Mouse (Mus musculus): ENCODE measurements at regions not wholly inside any gene's neighbourhood (a gene's known extent, or its start where the extent isn't known, plus 50 kb on each side); places are given as distances from the start of the nearest gene placed in this dataset.
"Not testable (repeated sequence)": the region's sequence is repeated elsewhere in the genome, so short reads cannot be mapped to it uniquely, and the experiment has no call there.

DNA sequence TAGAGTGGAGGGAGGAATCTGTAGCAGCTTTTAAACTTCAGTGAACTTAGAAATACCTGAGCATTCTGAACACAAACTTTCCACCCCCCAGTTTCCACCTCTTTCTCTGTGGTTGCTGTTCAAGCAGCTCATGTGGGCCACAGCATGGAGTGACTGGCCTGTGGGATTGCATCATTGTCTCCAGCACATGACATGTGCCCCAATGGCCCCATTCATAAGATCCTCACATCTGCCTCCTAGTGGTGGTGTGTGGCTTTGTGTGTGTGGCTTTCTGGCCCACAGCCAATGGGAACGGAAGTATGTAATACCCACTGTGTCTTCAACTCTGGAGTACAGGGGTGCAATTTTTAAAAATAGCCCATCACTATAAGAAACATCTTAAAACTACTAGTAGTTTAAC is 223.0 kb downstream of the Nkx6-1 start:
- Histone ChIP-seq H3K4me3 (no peak overlapping the region), H3K27me3 (ENCODE audit: insufficient read depth, poor library complexity, severe bottlenecking) (peaks cover 21% of the 10 kb centered on the region; the same call in 1 of the 2 replicates), H3K36me3 (no peaks in the 10 kb centered on the region), H3K9me3 (no peaks in the 10 kb centered on the region), H3K27ac (no peak overlapping the region), H3K4me1 (replicated peaks) (no peaks in the 10 kb centered on the region)
- 90% methylated on average over 1 of the region's 1 CpGs for WGBS
- DNase-seq (ENCODE audit: low spot score) = no peak

DNA sequence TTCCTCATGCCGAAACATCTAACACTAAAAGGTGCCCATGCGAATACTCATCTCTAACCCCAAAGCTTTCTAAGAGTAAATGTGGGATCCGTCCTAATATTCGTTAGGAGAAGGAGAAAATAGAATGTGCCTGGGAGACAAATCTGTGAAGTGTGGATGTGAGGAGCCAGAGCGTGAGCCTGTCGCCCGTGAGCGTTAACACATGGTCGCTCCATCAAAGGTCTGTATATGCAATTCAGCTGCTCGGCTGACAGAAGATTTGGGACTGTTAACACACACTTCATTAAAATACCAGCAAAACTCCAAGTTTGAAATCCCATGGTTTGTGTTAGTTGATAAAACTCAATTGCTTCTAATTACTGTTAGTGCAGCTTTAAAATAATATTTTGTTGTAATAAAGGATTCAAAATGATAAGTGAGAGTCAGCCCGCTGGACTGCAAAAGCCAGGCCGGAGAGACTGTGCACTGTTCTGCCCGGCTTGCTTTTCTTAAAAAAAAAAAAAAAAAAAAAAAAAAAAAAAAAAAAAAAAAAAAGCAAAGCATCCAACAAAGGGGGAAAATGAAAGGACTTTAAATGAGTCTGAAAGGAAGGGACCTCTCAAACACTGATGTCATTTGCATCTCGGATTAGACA is 227.0 kb downstream of the Nkx6-1 start:
- no peak for DNase-seq (ENCODE audit: low spot score)
- Histone ChIP-seq H3K4me3 (no peak overlapping the region), H3K9me3 (no peaks in the 10 kb centered on the region), H3K27me3 (ENCODE audit: insufficient read depth, poor library complexity, severe bottlenecking) (peaks cover 29% of the 10 kb centered on the region), H3K36me3 (no peaks in the 10 kb centered on the region), H3K4me1 (replicated peaks) (peaks cover 4% of the 10 kb centered on the region), H3K27ac (no peak overlapping the region)
- 83% methylated on average over 14 of the region's 14 CpGs for WGBS

DNA sequence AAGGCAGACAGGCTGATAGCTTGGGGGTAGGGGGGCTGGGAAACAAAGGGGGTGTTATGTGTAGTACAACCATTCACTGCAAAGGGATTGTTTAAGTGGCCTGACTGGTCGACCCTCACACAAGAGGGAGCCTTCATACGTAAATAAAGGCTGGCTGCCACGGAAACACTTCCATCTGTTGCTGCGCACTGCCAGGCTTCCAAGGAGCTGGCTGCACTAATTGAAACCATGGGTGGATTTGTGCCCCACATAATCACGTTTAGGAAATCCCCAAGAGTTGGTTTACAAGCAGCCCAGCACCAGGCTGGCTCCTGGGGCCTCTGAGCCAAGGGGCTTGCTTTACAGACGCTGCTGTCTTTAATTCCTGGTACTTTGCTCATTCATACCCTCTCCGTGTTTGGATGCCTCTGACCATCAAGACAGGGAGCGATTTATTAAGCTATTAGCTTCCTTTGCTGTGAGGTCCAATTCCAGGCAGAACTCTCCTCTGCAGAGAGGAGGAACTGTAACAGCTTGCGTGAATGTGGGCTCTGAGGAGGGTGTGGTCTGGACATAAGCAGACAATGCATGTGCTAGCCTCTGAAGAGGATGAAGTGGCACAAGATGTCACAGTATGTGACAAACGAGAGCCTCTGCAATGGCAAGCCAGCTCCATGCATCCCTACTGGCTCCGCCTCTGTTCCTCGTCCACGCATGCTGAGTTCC is 238.6 kb downstream of the Nkx6-1 start:
- peaks cover 63% of the 10 kb centered on the region for H3K27me3 ChIP-seq (ENCODE audit: insufficient read depth, poor library complexity, severe bottlenecking)
- no peaks in the 10 kb centered on the region for H3K36me3 ChIP-seq
- H3K4me1 ChIP-seq (replicated peaks) = peaks cover 38% of the 10 kb centered on the region
- H3K4me3 ChIP-seq = peak overlapping the region; percentile 33
- no peaks in the 10 kb centered on the region for H3K9me3 ChIP-seq
- H3K27ac ChIP-seq = peak overlapping the region; percentile 82
- WGBS = 24% methylated on average over 13 of the region's 13 CpGs
- peak; percentile 80 for DNase-seq (ENCODE audit: low spot score)

DNA sequence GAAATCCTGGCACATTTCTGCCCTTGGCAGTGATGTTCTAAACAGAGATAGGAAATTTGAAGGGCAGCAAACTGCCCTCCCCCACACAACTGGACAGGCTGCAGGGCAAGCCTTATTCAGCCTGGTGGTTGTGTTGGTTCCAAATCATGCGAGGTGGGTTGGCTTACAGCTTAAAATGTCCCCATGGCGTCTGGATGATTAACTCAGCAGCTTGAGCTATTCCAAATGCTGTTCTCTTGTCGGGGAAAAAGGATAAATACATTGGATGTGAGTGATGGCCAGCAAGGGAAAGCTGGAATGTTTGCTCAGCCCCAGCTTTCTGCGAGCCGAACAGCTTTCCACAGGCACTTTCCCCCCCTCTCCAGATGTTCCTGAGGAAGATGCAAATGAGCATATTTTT is 280.5 kb downstream of the Nkx6-1 start:
- Histone ChIP-seq H3K27ac (no peak overlapping the region), H3K36me3 (no peaks in the 10 kb centered on the region), H3K4me1 (replicated peaks) (no peaks in the 10 kb centered on the region; the same call in 1 of the 2 replicates), H3K27me3 (ENCODE audit: insufficient read depth, poor library complexity, severe bottlenecking) (peaks cover 11% of the 10 kb centered on the region; the same call in 1 of the 2 replicates), H3K9me3 (no peaks in the 10 kb centered on the region), H3K4me3 (no peak overlapping the region)
- WGBS = 71% methylated on average over 5 of the region's 5 CpGs
- no peak for DNase-seq (ENCODE audit: low spot score)

DNA sequence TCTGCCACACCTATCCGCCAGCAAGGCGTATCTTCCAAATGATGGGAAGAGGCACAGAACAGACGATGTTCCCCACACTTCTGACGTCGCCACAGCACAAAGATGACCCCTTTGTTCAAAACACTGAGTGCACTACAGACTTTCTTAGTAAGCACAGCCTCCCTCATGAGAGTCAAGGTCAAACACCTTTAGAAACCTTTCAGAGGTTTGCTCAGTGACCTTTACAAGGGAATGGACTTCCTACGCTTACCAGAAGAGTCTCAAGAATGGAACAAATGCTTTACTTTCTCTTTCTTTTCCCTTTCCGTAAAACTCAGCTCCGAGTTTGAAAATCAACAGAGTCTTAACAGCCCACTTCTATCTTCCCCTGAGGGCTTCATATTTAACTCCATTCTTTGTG is 283.4 kb downstream of the Nkx6-1 start:
- Histone ChIP-seq H3K4me3 (no peak overlapping the region), H3K36me3 (no peaks in the 10 kb centered on the region), H3K27me3 (ENCODE audit: insufficient read depth, poor library complexity, severe bottlenecking) (peaks cover 11% of the 10 kb centered on the region; the same call in 1 of the 2 replicates), H3K4me1 (replicated peaks) (no peaks in the 10 kb centered on the region; the same call in 1 of the 2 replicates), H3K9me3 (no peaks in the 10 kb centered on the region), H3K27ac (no peak overlapping the region)
- no peak for DNase-seq (ENCODE audit: low spot score)
- WGBS = 75% methylated on average over 8 of the region's 8 CpGs

DNA sequence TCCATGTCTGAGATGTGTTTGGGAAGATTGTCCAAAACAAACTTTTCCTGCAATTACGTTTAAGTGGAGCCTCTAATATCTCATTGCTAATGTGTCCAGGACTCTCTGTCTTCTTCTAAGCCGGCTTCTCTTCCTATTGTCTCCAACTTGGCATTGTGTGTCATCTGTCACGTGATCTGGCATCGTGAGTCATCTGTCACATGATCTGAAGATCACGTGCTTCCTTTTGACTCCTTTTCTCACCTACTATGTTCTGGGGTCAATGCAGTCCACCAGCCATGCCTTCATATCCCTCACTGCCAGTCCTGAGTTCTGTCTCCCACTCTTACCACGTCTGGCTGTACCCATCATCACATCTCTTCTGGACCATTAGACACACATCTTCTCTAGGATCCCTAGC is 288.1 kb downstream of the Nkx6-1 start:
- WGBS = 89% methylated on average over 6 of the region's 6 CpGs
- H3K27me3 ChIP-seq (ENCODE audit: insufficient read depth, poor library complexity, severe bottlenecking) = peaks cover 33% of the 10 kb centered on the region
- no peak overlapping the region for H3K4me3 ChIP-seq
- no peaks in the 10 kb centered on the region for H3K9me3 ChIP-seq
- H3K4me1 ChIP-seq (replicated peaks) = no peaks in the 10 kb centered on the region; the same call in 1 of the 2 replicates
- H3K36me3 ChIP-seq = no peaks in the 10 kb centered on the region
- no peak for DNase-seq (ENCODE audit: low spot score)
- no peak overlapping the region for H3K27ac ChIP-seq

DNA sequence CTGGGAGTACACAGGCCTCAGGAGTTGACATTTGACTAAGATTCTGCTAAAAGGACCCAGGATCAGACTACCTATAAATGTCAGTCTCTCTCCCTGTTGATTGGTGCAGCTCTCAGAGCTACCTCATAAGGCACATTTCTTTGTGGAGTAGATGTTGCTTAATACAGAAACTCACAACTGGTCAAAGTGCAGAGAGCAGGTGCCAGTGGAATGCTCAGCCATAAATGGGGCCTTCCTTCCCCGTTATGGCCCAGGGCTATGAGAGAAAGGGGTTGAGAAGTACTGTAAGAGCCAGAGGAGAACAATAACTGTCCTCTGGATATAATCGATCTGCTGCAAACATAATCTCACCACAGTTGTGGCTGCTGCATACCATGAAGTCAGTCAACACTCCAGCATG is 290.7 kb downstream of the Nkx6-1 start:
- peaks cover 33% of the 10 kb centered on the region for H3K27me3 ChIP-seq (ENCODE audit: insufficient read depth, poor library complexity, severe bottlenecking)
- H3K4me3 ChIP-seq = no peak overlapping the region
- H3K4me1 ChIP-seq (replicated peaks) = no peaks in the 10 kb centered on the region
- no peak overlapping the region for H3K27ac ChIP-seq
- DNase-seq (ENCODE audit: low spot score) = no peak
- WGBS = 91% methylated on average over 2 of the region's 2 CpGs
- H3K9me3 ChIP-seq = no peaks in the 10 kb centered on the region
- no peaks in the 10 kb centered on the region for H3K36me3 ChIP-seq

DNA sequence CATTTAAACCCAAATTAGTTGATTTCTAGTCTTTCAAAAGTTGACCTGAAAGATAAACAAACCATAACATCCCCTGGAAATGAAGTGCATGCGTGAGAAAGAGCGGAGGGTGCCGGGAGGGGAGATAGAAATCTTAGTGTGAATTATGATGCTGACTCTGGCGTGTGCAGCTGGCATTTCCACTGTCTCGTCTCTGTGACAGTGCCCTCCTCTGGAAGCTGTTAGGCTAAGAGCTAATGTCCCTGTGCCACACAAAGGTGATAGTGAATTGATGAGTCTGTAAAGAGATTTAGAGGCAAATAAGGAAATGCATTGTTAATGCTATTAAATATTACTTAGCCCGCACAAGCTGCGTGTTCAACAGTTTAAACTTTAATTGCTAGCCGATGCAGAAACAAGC is 292.6 kb downstream of the Nkx6-1 start:
- DNase-seq (ENCODE audit: low spot score) = no peak
- no peak overlapping the region for H3K4me3 ChIP-seq

DNA sequence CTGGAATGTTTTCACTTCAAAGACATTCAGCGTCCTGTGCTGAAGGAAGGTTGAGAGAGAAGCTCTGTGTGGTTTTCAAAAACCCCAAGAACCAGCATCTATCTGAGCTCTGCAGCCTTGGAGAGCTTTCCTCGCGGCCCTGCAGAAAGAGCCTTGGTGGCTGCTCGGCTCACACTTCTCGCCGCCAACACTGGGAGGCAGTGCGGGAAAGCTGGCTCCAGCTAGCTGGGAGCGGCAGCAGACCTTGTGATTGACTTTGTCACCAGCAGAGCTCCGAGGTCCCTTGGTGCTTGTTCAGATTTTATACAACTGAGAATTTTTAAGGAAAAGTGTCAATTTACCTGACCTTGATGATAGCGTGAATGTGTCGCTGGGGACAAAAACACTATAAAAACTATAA is 299.4 kb downstream of the Nkx6-1 start:
- H3K4me1 ChIP-seq (replicated peaks) = peaks cover 17% of the 10 kb centered on the region
- 10% methylated on average over 11 of the region's 11 CpGs for WGBS
- no peaks in the 10 kb centered on the region for H3K9me3 ChIP-seq
- H3K4me3 ChIP-seq = no peak overlapping the region
- no peaks in the 10 kb centered on the region for H3K36me3 ChIP-seq
- peaks cover 82% of the 10 kb centered on the region for H3K27me3 ChIP-seq (ENCODE audit: insufficient read depth, poor library complexity, severe bottlenecking)
- DNase-seq (ENCODE audit: low spot score) = peak; percentile 72
- H3K27ac ChIP-seq = no peak overlapping the region

More for the DNA sequence above, 292.6 kb downstream of the Nkx6-1 start:
- H3K9me3 ChIP-seq = no peaks in the 10 kb centered on the region
- no peaks in the 10 kb centered on the region for H3K4me1 ChIP-seq (replicated peaks)
- peaks cover 49% of the 10 kb centered on the region for H3K27me3 ChIP-seq (ENCODE audit: insufficient read depth, poor library complexity, severe bottlenecking)
- H3K27ac ChIP-seq = no peak overlapping the region
- no peaks in the 10 kb centered on the region for H3K36me3 ChIP-seq
- WGBS = 86% methylated on average over 8 of the region's 8 CpGs

DNA sequence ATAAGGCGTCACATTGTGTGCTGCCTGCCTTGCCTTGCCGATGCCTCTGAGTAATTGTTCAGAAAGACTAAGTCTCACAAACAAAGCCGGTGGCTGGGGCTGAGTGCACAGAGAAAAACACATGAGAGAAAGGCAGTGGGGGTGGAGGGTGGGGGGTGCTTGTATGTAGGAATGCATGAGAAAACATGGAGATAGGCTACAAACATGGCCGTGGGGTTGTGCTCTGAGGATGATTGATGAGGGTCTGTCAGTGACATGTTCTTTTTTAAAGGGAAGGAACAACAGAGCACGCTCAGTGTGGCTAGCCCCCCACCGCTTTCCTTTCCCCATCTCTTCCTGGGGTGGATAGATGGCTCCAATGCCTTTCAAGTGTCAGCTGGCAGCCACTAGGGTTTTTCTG is 304.8 kb downstream of the Nkx6-1 start:
- peak; percentile 65 for DNase-seq (ENCODE audit: low spot score)
- Histone ChIP-seq H3K36me3 (no peaks in the 10 kb centered on the region), H3K4me1 (replicated peaks) (peaks cover 17% of the 10 kb centered on the region), H3K4me3 (no peak overlapping the region), H3K27ac (peak overlapping the region; percentile 72; the same call in 1 of the 2 replicates), H3K27me3 (ENCODE audit: insufficient read depth, poor library complexity, severe bottlenecking) (peaks cover 57% of the 10 kb centered on the region), H3K9me3 (no peaks in the 10 kb centered on the region)
- WGBS = 23% methylated on average over 6 of the region's 6 CpGs

DNA sequence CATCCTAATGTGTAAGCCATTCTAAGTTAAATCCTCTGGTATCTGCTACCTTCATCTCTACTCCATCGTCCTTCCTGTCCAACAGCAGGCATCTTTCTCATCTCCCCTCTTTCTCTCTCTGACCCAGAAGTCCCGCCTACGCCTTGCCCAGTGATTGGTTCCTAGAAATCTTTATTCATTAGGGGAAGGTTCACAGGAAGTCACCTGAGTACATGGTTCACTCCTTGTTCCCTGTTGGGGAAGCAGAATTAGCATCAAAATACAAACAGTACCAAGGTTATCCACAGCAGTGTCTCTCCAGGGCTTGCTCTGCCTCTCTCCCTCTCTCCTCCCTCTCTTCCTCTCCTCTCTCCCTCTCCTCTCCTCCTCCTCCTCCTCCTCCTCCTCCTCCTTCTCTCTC is 319.4 kb downstream of the Nkx6-1 start:
- Histone ChIP-seq H3K4me3 (no peak overlapping the region), H3K36me3 (no peaks in the 10 kb centered on the region), H3K9me3 (no peaks in the 10 kb centered on the region), H3K27ac (no peak overlapping the region), H3K27me3 (ENCODE audit: insufficient read depth, poor library complexity, severe bottlenecking) (no peaks in the 10 kb centered on the region), H3K4me1 (replicated peaks) (no peaks in the 10 kb centered on the region)
- no peak for DNase-seq (ENCODE audit: low spot score)
- WGBS = 88% methylated on average over 3 of the region's 3 CpGs

DNA sequence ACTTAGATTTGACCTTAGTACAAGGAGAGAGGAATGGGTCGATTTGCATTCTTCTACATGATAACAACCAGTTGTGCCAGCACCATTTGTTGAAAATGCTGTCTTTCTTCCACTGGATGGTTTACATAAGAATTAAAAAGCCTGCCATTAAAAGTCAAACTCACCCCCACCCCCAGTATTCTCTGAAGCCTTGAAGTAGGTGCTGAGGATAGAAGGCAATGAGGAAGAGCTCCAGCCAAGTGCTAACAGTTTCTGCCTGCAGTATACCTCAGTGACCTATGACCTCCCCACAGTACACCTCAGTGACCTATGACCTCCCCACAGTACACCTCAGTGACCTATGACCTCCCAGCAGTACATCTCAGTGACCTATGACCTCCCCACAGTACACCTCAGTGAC is 328.4 kb downstream of the Nkx6-1 start:
- not testable (repeated sequence) for H3K27ac ChIP-seq; DNase-seq (ENCODE audit: low spot score); H3K36me3 ChIP-seq; H3K4me3 ChIP-seq; H3K9me3 ChIP-seq; H3K27me3 ChIP-seq (ENCODE audit: insufficient read depth, poor library complexity, severe bottlenecking); H3K4me1 ChIP-seq (replicated peaks)
- 88% methylated on average over 1 of the region's 1 CpGs for WGBS

DNA sequence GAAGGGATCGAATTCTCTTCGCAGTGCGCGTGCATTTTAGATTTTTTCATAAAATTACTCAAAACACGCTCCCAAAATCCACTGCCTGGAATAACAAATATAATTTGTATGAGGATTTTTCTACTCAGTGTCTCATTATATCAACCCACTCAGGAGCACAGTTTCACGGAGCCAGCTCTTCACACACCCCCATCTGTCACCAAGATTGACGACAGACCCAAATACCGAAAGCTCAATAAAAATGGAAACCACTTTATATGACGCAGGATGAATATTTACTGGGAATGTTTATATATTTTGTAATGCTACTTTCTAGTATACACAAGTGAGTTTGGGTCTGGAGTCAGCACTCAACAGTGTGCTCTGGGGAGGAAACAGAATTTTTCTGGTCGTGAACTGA is 333.0 kb downstream of the Nkx6-1 start:
- no peaks in the 10 kb centered on the region for H3K36me3 ChIP-seq
- H3K4me1 ChIP-seq (replicated peaks) = no peaks in the 10 kb centered on the region
- 92% methylated on average over 10 of the region's 10 CpGs for WGBS
- H3K9me3 ChIP-seq = no peaks in the 10 kb centered on the region
- no peak for DNase-seq (ENCODE audit: low spot score)
- H3K27ac ChIP-seq = no peak overlapping the region
- H3K4me3 ChIP-seq = no peak overlapping the region
- peaks cover 52% of the 10 kb centered on the region for H3K27me3 ChIP-seq (ENCODE audit: insufficient read depth, poor library complexity, severe bottlenecking)
